Mouse (Mus musculus) hindbrain, embryonic 14.5 days (tissue): Measurements from ENCODE around the gene Mrgprb2. TPM values are rescaled to one million over a fixed set of nuclear protein-coding genes. Genes with fewer than 3 reads are reported as not detected.

Experiments used
- ATAC-seq: fragments of 200-750 bp; cut with Nextera tagmentation; 2 replicates; pipeline ENCODE4 v1.8.0; 2017; ENCODE audit warnings: moderate number of reproducible peaks, mild to moderate bottlenecking, moderate TSS enrichment, moderate library complexity; ENCODE audit not compliant: low FRiP score
- DNase-seq: peaks from one replicate; pipeline ENCODE4 v3.0.0-alpha.2; 2015; ENCODE audit warnings: low spot score
- H3K27ac ChIP-seq: fragments of 300-500 bp; sonication (generic); 2 replicates; pipeline ENCODE4 v1.5.1; 2014; ENCODE audit warnings: mild to moderate bottlenecking, moderate library complexity
- H3K27me3 ChIP-seq: fragments of 300-500 bp; sonication (generic); 2 replicates; pipeline ENCODE4 v1.6.1; 2014; ENCODE audit warnings: mild to moderate bottlenecking, low read length, mixed read lengths; ENCODE audit not compliant: control insufficient read depth, insufficient read depth
- H3K36me3 ChIP-seq: fragments of 300-500 bp; sonication (generic); replicated peaks from 2 replicates; pipeline ENCODE4 v1.6.1; 2014; ENCODE audit not compliant: control insufficient read depth, insufficient read depth
- H3K4me1 ChIP-seq: fragments of 300-500 bp; sonication (generic); replicated peaks from 2 replicates; pipeline ENCODE4 v1.6.1; 2014; ENCODE audit warnings: antibody characterized with exemption, low read length, mixed read lengths; ENCODE audit not compliant: control insufficient read depth, insufficient read depth
- H3K4me2 ChIP-seq: fragments of 300-500 bp; sonication (generic); replicated peaks from 2 replicates; pipeline ENCODE4 v1.6.1; 2014; ENCODE audit warnings: mild to moderate bottlenecking, moderate library complexity
- H3K4me3 ChIP-seq: fragments of 300-500 bp; sonication (generic); replicated peaks from 2 replicates; pipeline ENCODE4 v1.5.1; 2014; ENCODE audit warnings: mild to moderate bottlenecking, low read length
- H3K9ac ChIP-seq: fragments of 300-500 bp; sonication (generic); 2 replicates; pipeline ENCODE4 v1.6.1; 2014
- H3K9me3 ChIP-seq: fragments of 300-500 bp; sonication (generic); 2 replicates; pipeline ENCODE4 v1.6.1; 2016; ENCODE audit warnings: low read length; ENCODE audit not compliant: control insufficient read depth
- polyA plus RNA-seq: library from polyadenylated mRNA; unstranded; fragments of >200 nt; fragmentation: Nextera tagmentation; extraction: Ambion mirVana; gene quantifications from 2 replicates; pipeline ENCODE4 v1.2.1, GENCODE M21; 2014

Gene Mrgprb2
- not detected in 2 replicates for polyA plus RNA-seq

GRCm38 (mm10) chr7:48557986-48558385 is at the start of gene Mrgprb2:
Gene Mrgprb2, minus strand, starts transcription at chr7:48558086.
- DNase-seq (no peak), ATAC-seq (no peak)
- H3K4me3 ChIP-seq: no peak within 1 kb of the TSS

More at GRCm38 (mm10) chr7:48557986-48558385, at the start of gene Mrgprb2:
- Histone ChIP-seq H3K9ac (no peak within 1 kb of the TSS), H3K9me3 (0 out of 2 replicates have a peak, but pooled peaks cover 3% of the 10 kb centered on the region), H3K36me3 (no peaks in the 10 kb centered on the region), H3K27ac (no peak within 1 kb of the TSS), H3K4me1 (no peaks in the 10 kb centered on the region), H3K27me3 (no peaks in the 10 kb centered on the region), H3K4me2 (no peak within 1 kb of the TSS)

Other genes starting within 250 kb of the Mrgprb2 start
- gene Mrgprb8, start 169.6 kb downstream of the Mrgprb2 start, polyA plus RNA-seq: not detected in 2 replicates
- not detected in 2 replicates for gene Mrgprb1, start 101.7 kb downstream of the Mrgprb2 start, polyA plus RNA-seq
- not detected in 2 replicates for gene Mrgprx2, start 58.8 kb downstream of the Mrgprb2 start, polyA plus RNA-seq
- gene Mrgprb3, start 85.7 kb upstream of the Mrgprb2 start, polyA plus RNA-seq: not detected in 2 replicates
- 44.1 and 45.1 TPM in 2 replicates for gene Zdhhc13, start 230.9 kb upstream of the Mrgprb2 start, polyA plus RNA-seq